Mouse (Mus musculus) embryonic stem cell, embryonic (primary cell): ENCODE data around the gene Trabd2b.

Experiments used
- CTCF ChIA-PET, 4 experiments: fragments of 300-600 bp in 2 of 4; fragments of 350-600 bp in 2 of 4; sonication (Branson Sonifier 250); formaldehyde crosslinking; loops; one replicate each; lab custom pipeline; 2022; ENCODE audit warnings: inconsistent platforms in 2 of 4; lab: Charles Lee
- POLR2A ChIA-PET, 4 experiments: fragments of 300-600 bp in 2 of 4; fragments of 350-600 bp in 2 of 4; sonication (Branson Sonifier 250); formaldehyde crosslinking; loops; one replicate each; lab custom pipeline; 2022; ENCODE audit warnings: antibody characterized with exemption in 4 of 4, inconsistent platforms in 1 of 4; lab: Charles Lee

The Trabd2b gene

GRCm38 (mm10) chr4:114425808-114426207 lies 19.3 kb downstream of the Trabd2b start:
- ChIA-PET CTCF (no interaction called here), POLR2A (no interaction called here)

- CTCF ChIA-PET, result no interaction called here
- POLR2A ChIA-PET, result no interaction called here
These were observed 26.2 kb downstream of the Trabd2b start for GRCm38 (mm10) chr4:114432742-114433141.

- POLR2A ChIA-PET, result no interaction called here
- CTCF ChIA-PET, result no interaction called here
These were observed 26.9 kb downstream of the Trabd2b start for GRCm38 (mm10) chr4:114433440-114433839.

- POLR2A ChIA-PET, result no interaction called here
- CTCF ChIA-PET, result no interaction called here
These were observed 28.2 kb downstream of the Trabd2b start for GRCm38 (mm10) chr4:114434766-114435165.

GRCm38 (mm10) chr4:114435381-114435780 lies 28.9 kb downstream of the Trabd2b start:
- ChIA-PET POLR2A (no interaction called here), CTCF (no interaction called here)

- CTCF ChIA-PET, result no interaction called here
- POLR2A ChIA-PET, result interaction anchor here in 1 of 4 experiments (0.7 kb wide), 1 partner anchor 196 kb away, joined by 3 read pairs; no protein-coding TSS in a partner anchor
These were observed 32.2 kb downstream of the Trabd2b start for GRCm38 (mm10) chr4:114438764-114439163.

GRCm38 (mm10) chr4:114442186-114442585 lies 35.7 kb downstream of the Trabd2b start:
- CTCF ChIA-PET, result interaction anchor here in 1 of 4 experiments (1.2 kb wide), 1 partner anchor 36 kb away, joined by 4 read pairs; no protein-coding TSS in a partner anchor
- POLR2A ChIA-PET, result interaction anchor here in 1 of 4 experiments (0.6 kb wide), 1 partner anchor 556 kb away, joined by 4 read pairs; no protein-coding TSS in a partner anchor

- ChIA-PET POLR2A (interaction anchor here in 1 of 4 experiments (0.6 kb wide), 1 partner anchor 555 kb away, joined by 4 read pairs; no protein-coding TSS in a partner anchor), CTCF (no interaction called here)
These were observed 36.1 kb downstream of the Trabd2b start for GRCm38 (mm10) chr4:114442661-114443060.

- ChIA-PET CTCF (no interaction called here), POLR2A (no interaction called here)
These were observed 42.0 kb downstream of the Trabd2b start for GRCm38 (mm10) chr4:114448393-114449052.

- ChIA-PET CTCF (no interaction called here), POLR2A (no interaction called here)
These were observed 46.6 kb downstream of the Trabd2b start for GRCm38 (mm10) chr4:114453101-114453500.

GRCm38 (mm10) chr4:114454016-114454415 lies 47.5 kb downstream of the Trabd2b start:
- CTCF ChIA-PET, result no interaction called here
- POLR2A ChIA-PET, result no interaction called here

- CTCF ChIA-PET, result no interaction called here
- POLR2A ChIA-PET, result interaction anchor here in 1 of 4 experiments (0.8 kb wide), 1 partner anchor 10 kb away, joined by 3 read pairs; no protein-coding TSS in a partner anchor
These were observed 48.1 kb downstream of the Trabd2b start for GRCm38 (mm10) chr4:114454495-114455186.

GRCm38 (mm10) chr4:114457111-114457510 lies 50.6 kb downstream of the Trabd2b start:
- CTCF ChIA-PET, result no interaction called here
- POLR2A ChIA-PET, result no interaction called here

GRCm38 (mm10) chr4:114459591-114459990 lies 53.1 kb downstream of the Trabd2b start:
- ChIA-PET POLR2A (no interaction called here), CTCF (no interaction called here)

- POLR2A ChIA-PET, result no interaction called here
- CTCF ChIA-PET, result no interaction called here
These were observed 53.9 kb downstream of the Trabd2b start for GRCm38 (mm10) chr4:114460401-114460800.

GRCm38 (mm10) chr4:114461093-114461492 lies 54.6 kb downstream of the Trabd2b start:
- POLR2A ChIA-PET, result no interaction called here

GRCm38 (mm10) chr4:114465641-114466040 lies 59.1 kb downstream of the Trabd2b start:
- ChIA-PET POLR2A (no interaction called here), CTCF (no interaction called here)

More at GRCm38 (mm10) chr4:114461093-114461492, 54.6 kb downstream of the Trabd2b start:
- CTCF ChIA-PET, result no interaction called here

- CTCF ChIA-PET, result no interaction called here
- POLR2A ChIA-PET, result no interaction called here
These were observed 61.0 kb downstream of the Trabd2b start for GRCm38 (mm10) chr4:114467371-114468094.

- ChIA-PET CTCF (no interaction called here), POLR2A (no interaction called here)
These were observed 61.5 kb downstream of the Trabd2b start for GRCm38 (mm10) chr4:114468095-114468429.

GRCm38 (mm10) chr4:114469881-114470280 lies 63.4 kb downstream of the Trabd2b start:
- ChIA-PET CTCF (interaction anchor here in 1 of 4 experiments (0.6 kb wide), 1 partner anchor 469 kb away, joined by 10 read pairs; no protein-coding TSS in a partner anchor), POLR2A (no interaction called here)
